Comparison of ENCODE assay signal across 28 mouse cellular contexts in genomic region chr4:47435131-47435530, GRCm38 (mm10). TPM values are rescaled to one million over a fixed set of nuclear protein-coding genes. Genes with fewer than 3 reads are reported as not detected.
DNase-seq lines count a peak whose midpoint lies in the region; ATAC-seq lines count a peak whose summit lies in the region.
"Had no signal": no experiment of that assay in that cellular context is flagged by ENCODE, and none has a peak within 500 bp of the region (broad histone marks: within the 10 kb centered on the region; RNA-seq: fewer than 3 reads in every experiment).

No protein-coding gene starts in this region.

- H3K4me2 ChIP-seq in lung, embryonic 16.5 days (ENCODE audit: low read depth, low read length): peak overlapping the region; percentile 35
- H3K4me2 ChIP-seq: embryonic facial prominence, embryonic 13.5 days; forebrain, embryonic 12.5 days; forebrain, embryonic 15.5 days had no signal

- 0 out of 2 replicates have a peak, but pooled peaks cover 3% of the 10 kb centered on the region for H3K27me3 ChIP-seq in heart, embryonic 10.5 days (ENCODE audit: insufficient read depth, poor library complexity, severe bottlenecking)
- no peaks in the 10 kb centered on the region; the same call in 1 of the 2 replicates for H3K27me3 ChIP-seq in lung, embryonic 16.5 days (ENCODE audit: control insufficient read depth, insufficient read depth, low read depth, low read length)
- H3K27me3 ChIP-seq: embryonic facial prominence, embryonic 13.5 days; forebrain, embryonic 15.5 days; heart, embryonic 12.5 days; heart, embryonic 15.5 days; Patski had no signal

- H3K4me3 ChIP-seq in heart, embryonic 10.5 days: no peak overlapping the region
- no peak overlapping the region for H3K4me3 ChIP-seq in lung, embryonic 16.5 days (ENCODE audit: low read length)
- H3K4me3 ChIP-seq: embryonic facial prominence, embryonic 13.5 days; erythroblast, embryonic 14.5 days; forebrain, embryonic 12.5 days; forebrain, embryonic 15.5 days; heart, adult 2 months; heart, embryonic 12.5 days; heart, embryonic 15.5 days had no signal

- 77% methylated on average over 12 of the region's 12 CpGs for WGBS in heart, embryonic 10.5 days
- WGBS in lung, embryonic 16.5 days: 54% methylated on average over 12 of the region's 12 CpGs

- H3K36me3 ChIP-seq in heart, embryonic 10.5 days: no peaks in the 10 kb centered on the region
- H3K36me3 ChIP-seq in lung, embryonic 16.5 days (ENCODE audit: control insufficient read depth, insufficient read depth, low read length): no peaks in the 10 kb centered on the region
- H3K36me3 ChIP-seq: embryonic facial prominence, embryonic 13.5 days; forebrain, embryonic 12.5 days; forebrain, embryonic 15.5 days; G1E; heart, embryonic 12.5 days; heart, embryonic 15.5 days had no signal

- no peak overlapping the region for H3K9ac ChIP-seq in lung, embryonic 16.5 days (ENCODE audit: low read length)
- H3K9ac ChIP-seq: embryonic facial prominence, embryonic 13.5 days; forebrain, embryonic 12.5 days; forebrain, embryonic 15.5 days; heart, embryonic 12.5 days; heart, embryonic 15.5 days; hindbrain, embryonic 14.5 days had no signal

- no peaks in the 10 kb centered on the region for H3K9me3 ChIP-seq in heart, embryonic 10.5 days
- H3K9me3 ChIP-seq in lung, embryonic 16.5 days (ENCODE audit: control insufficient read depth, low read length): no peaks in the 10 kb centered on the region
- H3K9me3 ChIP-seq: embryonic facial prominence, embryonic 13.5 days; forebrain, embryonic 12.5 days; forebrain, embryonic 15.5 days; G1E; heart, embryonic 12.5 days; heart, embryonic 15.5 days had no signal

- peak; percentile 66 for DNase-seq in heart, embryonic 10.5 days (ENCODE audit: low spot score)
- no peak for DNase-seq in heart, adult 9 months (ENCODE audit: low spot score in 2 of 2)
- DNase-seq in lung, postnatal 4 days: no peak
- DNase-seq in testis, postnatal 10 days (ENCODE audit: low spot score): peak; percentile 30
- no peak for DNase-seq in testis, postnatal 14 days (ENCODE audit: low spot score)
- no peak for DNase-seq in adrenal gland, adult (ENCODE audit: inconsistent age in 2 of 2, low spot score in 1 of 2)
- DNase-seq: adrenal gland, adult 2 months; adrenal gland, postnatal 14 days; B cell, adult 2 months; cerebellum, adult 11 months; cerebellum, adult 2 months; cerebellum, adult 9-11 months; cerebellum, postnatal 25 days; gastrocnemius, postnatal 25 days; heart, adult 2 months; heart, postnatal 14 days; heart, postnatal 4 days had no signal

- H3K4me1 ChIP-seq in heart, embryonic 10.5 days: peaks cover 28% of the 10 kb centered on the region
- peaks cover 12% of the 10 kb centered on the region for H3K4me1 ChIP-seq in lung, embryonic 16.5 days (replicated peaks; ENCODE audit: control insufficient read depth, insufficient read depth, low read length)

- no peak for ATAC-seq in lung, embryonic 16.5 days (ENCODE audit: low read depth)
- ATAC-seq: forebrain, embryonic 15.5 days; hindbrain, postnatal 0 days; Patski had no signal

- H3K27ac ChIP-seq in heart, embryonic 10.5 days: no peak overlapping the region
- H3K27ac ChIP-seq in lung, embryonic 16.5 days (ENCODE audit: low read length): no peak overlapping the region
- H3K27ac ChIP-seq: embryonic facial prominence, embryonic 13.5 days; forebrain, embryonic 12.5 days; forebrain, embryonic 15.5 days; heart, adult 2 months; heart, embryonic 15.5 days; hindbrain, embryonic 14.5 days; hindbrain, postnatal 0 days had no signal

RNA-seq across cellular contexts. Expression of gene Alg2, which starts 39.0 kb away (rescaled TPM):
- polyA plus RNA-seq in heart, embryonic 10.5 days (2016; fragmentation: Nextera tagmentation; extraction: Ambion mirVana): 36.2 and 57.0 TPM in 2 replicates
- 47.3 and 48.1 TPM in 2 replicates for polyA plus RNA-seq in lung, embryonic 16.5 days (2015; fragmentation: Nextera tagmentation; extraction: Ambion mirVana)

RNA-seq across cellular contexts. Expression of gene Sec61b, which starts 39.3 kb away (rescaled TPM):
- 205 and 295 TPM in 2 replicates for polyA plus RNA-seq in heart, embryonic 10.5 days (2016; fragmentation: Nextera tagmentation; extraction: Ambion mirVana)
- 380 and 404 TPM in 2 replicates for polyA plus RNA-seq in lung, embryonic 16.5 days (2015; fragmentation: Nextera tagmentation; extraction: Ambion mirVana)

Comparison
In these comparisons a context has a peak if more than half of its experiments do, and no peak if none do; other contexts are left out.
1. DNase-seq: peak in heart, embryonic 10.5 days (single experiment) and testis, postnatal 10 days (single experiment); none in heart, adult 9 months (0 of 2), lung, postnatal 4 days (0 of 2), testis, postnatal 14 days (single experiment) and adrenal gland, adult (0 of 2).